In the genomic region with DNA sequence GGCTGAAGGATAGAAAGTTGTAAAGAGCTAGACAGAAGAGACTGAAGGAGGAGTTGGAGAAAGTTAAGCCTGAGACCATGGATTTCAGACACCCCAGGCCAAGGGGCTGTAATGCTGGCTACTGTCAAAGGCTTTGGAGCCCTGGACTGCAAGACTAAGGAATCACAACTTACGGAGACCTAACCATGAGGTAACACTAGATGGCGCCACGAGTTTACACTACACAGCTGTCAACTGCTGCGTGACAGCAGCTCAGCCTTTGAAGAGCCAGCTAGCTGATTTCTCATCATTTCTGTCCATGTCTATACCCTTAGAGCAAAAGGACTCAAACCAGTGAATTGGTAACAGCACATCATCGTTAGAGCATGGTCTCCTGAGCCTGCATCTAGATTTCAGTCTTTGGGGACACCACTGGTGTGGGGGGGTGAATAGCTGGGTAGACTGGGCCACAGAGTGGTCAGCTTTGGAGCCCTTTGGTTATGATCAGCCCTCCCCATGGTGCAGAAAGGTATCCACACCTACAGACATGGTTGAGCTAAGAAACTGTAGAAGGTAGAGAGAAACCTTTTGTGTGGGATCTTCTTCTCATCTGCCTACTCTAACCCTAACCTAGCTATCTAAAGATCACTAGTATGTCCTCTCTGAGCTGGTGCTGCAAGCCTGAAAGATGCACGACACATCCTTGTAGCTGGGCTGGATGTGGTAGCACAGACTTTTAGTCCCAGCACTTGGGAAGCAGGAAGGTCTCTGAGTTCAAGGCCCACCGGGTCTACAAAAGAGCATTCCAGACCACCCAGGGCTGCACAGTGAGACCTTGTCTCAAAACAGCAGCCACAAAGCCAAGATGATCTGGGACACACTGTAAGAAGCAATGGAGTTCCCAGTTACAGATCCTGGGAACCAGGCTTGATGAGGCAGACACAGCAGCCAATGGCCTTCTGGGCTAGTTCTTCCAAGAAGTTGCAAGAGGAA, we compare ENCODE assay signal across 7 mouse cellular contexts. TPM values are rescaled to one million over a fixed set of nuclear protein-coding genes. Genes with fewer than 3 reads are reported as not detected.
A peak's percentile ranks its signal among the peaks of the same experiment; 100 is the strongest.
DNase-seq lines count a peak whose midpoint lies in the region; ATAC-seq and TF ChIP-seq lines count a peak whose summit lies in the region.

No protein-coding gene starts in this region.

- no peak overlapping the region for H3K9ac ChIP-seq in intestine, postnatal 0 days (ENCODE audit: low read depth, low read length)
- no peak overlapping the region for H3K9ac ChIP-seq in midbrain, embryonic 12.5 days (replicated peaks)

- peak; percentile 97 for TF ChIP-seq CTCF in intestine, postnatal 0 days (IDR thresholded peaks at IDR 0.05; ENCODE audit: low read depth)

- H3K4me1 ChIP-seq in intestine, postnatal 0 days (replicated peaks; ENCODE audit: control insufficient read depth, insufficient read depth, low read length) = no peaks in the 10 kb centered on the region
- no peaks in the 10 kb centered on the region for H3K4me1 ChIP-seq in midbrain, embryonic 12.5 days

- H3K9me3 ChIP-seq in intestine, postnatal 0 days (ENCODE audit: control insufficient read depth) = no peaks in the 10 kb centered on the region
- no peaks in the 10 kb centered on the region for H3K9me3 ChIP-seq in midbrain, embryonic 12.5 days

- WGBS in intestine, postnatal 0 days = 24% methylated on average over 7 of the region's 7 CpGs
- 19% methylated on average over 7 of the region's 7 CpGs for WGBS in midbrain, embryonic 12.5 days

- intact Hi-C loops in left cerebral cortex, postnatal 36 days (cut with DNase I) = loop anchor here (2.0 to 5.0 kb wide), 2 partner anchors 71 to 136 kb away; no protein-coding TSS in a partner anchor

- no peak overlapping the region for H3K4me2 ChIP-seq in intestine, postnatal 0 days (replicated peaks; ENCODE audit: low read depth)
- H3K4me2 ChIP-seq in midbrain, embryonic 12.5 days (replicated peaks) = no peak overlapping the region

- H3K36me3 ChIP-seq in intestine, postnatal 0 days (ENCODE audit: control insufficient read depth, insufficient read depth) = peaks cover 9% of the 10 kb centered on the region; the same call in 1 of the 2 replicates
- H3K36me3 ChIP-seq in midbrain, embryonic 12.5 days = no peaks in the 10 kb centered on the region

- peak; percentile 65 for ATAC-seq in intestine, postnatal 0 days
- peak; percentile 63 for ATAC-seq in midbrain, embryonic 12.5 days (ENCODE audit: low FRiP score, low read depth)

- no peak overlapping the region for H3K4me3 ChIP-seq in intestine, postnatal 0 days (ENCODE audit: low read depth, low read length)
- H3K4me3 ChIP-seq in midbrain, embryonic 12.5 days = no peak overlapping the region

- H3K27ac ChIP-seq in intestine, postnatal 0 days (ENCODE audit: low read depth, low read length) = no peak overlapping the region
- no peak overlapping the region for H3K27ac ChIP-seq in midbrain, embryonic 12.5 days (replicated peaks)

- DNase-seq in adrenal gland, adult 18-20 months (ENCODE audit: low spot score in 2 of 2) = peak; percentile 82 to 85
- DNase-seq in embryo, embryonic 10.5 days (ENCODE audit: low spot score) = peak; percentile 95
- peak; percentile 63 for DNase-seq in gastrocnemius, postnatal 25 days
- peak; percentile 61 to 84 for DNase-seq in left cerebral cortex, postnatal 36 days (ENCODE audit: low spot score in 2 of 2)
- DNase-seq in skeletal muscle tissue, adult 2 months (ENCODE audit: low read depth, low spot score) = peak; percentile 84

- peaks cover 10% of the 10 kb centered on the region for H3K27me3 ChIP-seq in intestine, postnatal 0 days (replicated peaks; ENCODE audit: control insufficient read depth, insufficient read depth, low read length)
- H3K27me3 ChIP-seq in midbrain, embryonic 12.5 days = peaks cover 36% of the 10 kb centered on the region

RNA-seq across cellular contexts. Expression of a gene that starts 7.0 kb away (rescaled TPM):
- total RNA-seq in adrenal gland, adult 18-20 months (2021) = 1 to 10 TPM; 2.2 to 2.3 TPM
- not detected for total RNA-seq in gastrocnemius, postnatal 25 days (2021)
- 0.25 and 0.47 TPM in 2 replicates for polyA plus RNA-seq in intestine, postnatal 0 days (2015; fragmentation: Nextera tagmentation; extraction: Ambion mirVana)
- under 1 TPM; 0.36 to 0.44 TPM for total RNA-seq in left cerebral cortex, postnatal 36 days (2021)
- polyA plus RNA-seq in midbrain, embryonic 12.5 days (2016; fragmentation: Nextera tagmentation; extraction: Ambion mirVana) = 0.41 and 0.63 TPM in 2 replicates

RNA-seq across cellular contexts. Expression of a gene that starts 9.4 kb away (rescaled TPM):
- total RNA-seq in adrenal gland, adult 18-20 months (2021) = 10 to 100 TPM; 83.9 to 94.4 TPM
- total RNA-seq in gastrocnemius, postnatal 25 days (2021) = 100 to 1,000 TPM; 164 to 180 TPM
- 47.4 and 47.8 TPM in 2 replicates for polyA plus RNA-seq in intestine, postnatal 0 days (2015; fragmentation: Nextera tagmentation; extraction: Ambion mirVana)
- total RNA-seq in left cerebral cortex, postnatal 36 days (2021) = 10 to 100 TPM; 36.4 to 46.7 TPM
- polyA plus RNA-seq in midbrain, embryonic 12.5 days (2016; fragmentation: Nextera tagmentation; extraction: Ambion mirVana) = 18.4 and 20.8 TPM in 2 replicates

RNA-seq across cellular contexts. Expression of a gene that starts 18.2 kb away (rescaled TPM):
- 1 to 10 TPM in 1 of 2 experiments, not detected in 1; 1.2 TPM for total RNA-seq in adrenal gland, adult 18-20 months (2021)
- total RNA-seq in gastrocnemius, postnatal 25 days (2021) = 100 to 1,000 TPM; 723 to 775 TPM
- 0.27 TPM in 1 of 2 replicates, not detected in the other for polyA plus RNA-seq in intestine, postnatal 0 days (2015; fragmentation: Nextera tagmentation; extraction: Ambion mirVana)
- total RNA-seq in left cerebral cortex, postnatal 36 days (2021) = under 1 TPM; 0.39 to 0.57 TPM
- not detected in 2 replicates for polyA plus RNA-seq in midbrain, embryonic 12.5 days (2016; fragmentation: Nextera tagmentation; extraction: Ambion mirVana)

RNA-seq across cellular contexts. Expression of a gene that starts 21.5 kb away (rescaled TPM):
- total RNA-seq in adrenal gland, adult 18-20 months (2021) = 100 to 1,000 TPM; 239 to 321 TPM
- total RNA-seq in gastrocnemius, postnatal 25 days (2021) = 100 to 1,000 TPM; 493 to 532 TPM
- 406 and 413 TPM in 2 replicates for polyA plus RNA-seq in intestine, postnatal 0 days (2015; fragmentation: Nextera tagmentation; extraction: Ambion mirVana)
- total RNA-seq in left cerebral cortex, postnatal 36 days (2021) = 100 to 1,000 TPM; 193 to 210 TPM
- 201 and 205 TPM in 2 replicates for polyA plus RNA-seq in midbrain, embryonic 12.5 days (2016; fragmentation: Nextera tagmentation; extraction: Ambion mirVana)

RNA-seq across cellular contexts. Expression of a gene that starts 27.9 kb away (rescaled TPM):
- total RNA-seq in adrenal gland, adult 18-20 months (2021) = 100 to 1,000 TPM; 653 to 681 TPM
- total RNA-seq in gastrocnemius, postnatal 25 days (2021) = 100 to 1,000 TPM; 564 to 585 TPM
- polyA plus RNA-seq in intestine, postnatal 0 days (2015; fragmentation: Nextera tagmentation; extraction: Ambion mirVana) = 757 and 776 TPM in 2 replicates
- 100 to 1,000 TPM; 291 to 312 TPM for total RNA-seq in left cerebral cortex, postnatal 36 days (2021)
- 892 and 929 TPM in 2 replicates for polyA plus RNA-seq in midbrain, embryonic 12.5 days (2016; fragmentation: Nextera tagmentation; extraction: Ambion mirVana)

Comparison
In these comparisons a context has a peak if more than half of its experiments do, and no peak if none do; other contexts are left out.
1. RNA of a gene that starts 18.2 kb away (total RNA-seq): 723 to 775 TPM in gastrocnemius, postnatal 25 days; 1.2 TPM in adrenal gland, adult 18-20 months and 0.39 to 0.57 TPM in left cerebral cortex, postnatal 36 days; every median in the first group is over 100 times any median in the second.
2. Peak in every context shown above with its lines, with median percentiles within 50 percentile points of each other: DNase-seq.